Mouse (Mus musculus) splenic B cell, adult 2 months (primary cell): ENCODE measurements around the gene Usp22.

Source experiments
- DNase-seq: peaks from one replicate; pipeline ENCODE4 v3.0.0-alpha.2; 2011; ENCODE audit warnings: low read depth, low spot score
- H3K27me3 ChIP-seq: 2 replicates; pipeline ENCODE4 v1.6.1; 2012; ENCODE audit warnings: mild to moderate bottlenecking, low read length, moderate library complexity, mixed read lengths; ENCODE audit not compliant: control insufficient read depth, poor library complexity, insufficient read depth, severe bottlenecking
- H3K36me3 ChIP-seq: 2 replicates; pipeline ENCODE4 v1.6.1; 2012; ENCODE audit warnings: mild to moderate bottlenecking, low read length, moderate library complexity, mixed read lengths; ENCODE audit not compliant: control insufficient read depth, poor library complexity, insufficient read depth, severe bottlenecking

Usp22 gene

GRCm38 (mm10) chr11:61112323-61112995 is 62.4 kb downstream of the Usp22 start:
- peak; percentile 83 for DNase-seq
- H3K27me3 ChIP-seq: no peaks in the 10 kb centered on the region
- no peaks in the 10 kb centered on the region for H3K36me3 ChIP-seq

- Histone ChIP-seq H3K36me3 (no peaks in the 10 kb centered on the region), H3K27me3 (no peaks in the 10 kb centered on the region)
- DNase-seq: no peak
Measured at GRCm38 (mm10) chr11:61111472-61111871, 63.4 kb downstream of the Usp22 start.

DNA sequence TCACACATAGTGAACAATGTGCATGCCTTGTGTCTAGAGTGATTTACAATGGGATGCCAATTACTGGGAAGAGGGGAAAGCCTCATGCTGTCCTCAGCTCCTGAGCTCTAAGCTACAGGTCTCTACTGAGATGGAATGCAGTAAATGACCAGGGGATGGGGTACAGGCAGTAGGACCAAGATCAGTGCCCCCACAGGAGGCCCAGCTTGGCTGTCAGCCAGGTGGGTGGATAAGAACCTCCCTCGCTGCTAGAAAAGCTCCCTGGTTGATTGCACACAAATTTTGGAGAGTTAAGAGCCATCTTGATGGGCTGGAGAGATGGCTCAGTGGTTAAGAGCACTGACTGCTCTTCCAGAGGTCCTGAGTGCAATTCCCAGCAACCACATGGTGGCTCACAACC is 63.9 kb downstream of the Usp22 start:
- no peaks in the 10 kb centered on the region for H3K27me3 ChIP-seq
- no peak for DNase-seq
- H3K36me3 ChIP-seq: no peaks in the 10 kb centered on the region

DNA sequence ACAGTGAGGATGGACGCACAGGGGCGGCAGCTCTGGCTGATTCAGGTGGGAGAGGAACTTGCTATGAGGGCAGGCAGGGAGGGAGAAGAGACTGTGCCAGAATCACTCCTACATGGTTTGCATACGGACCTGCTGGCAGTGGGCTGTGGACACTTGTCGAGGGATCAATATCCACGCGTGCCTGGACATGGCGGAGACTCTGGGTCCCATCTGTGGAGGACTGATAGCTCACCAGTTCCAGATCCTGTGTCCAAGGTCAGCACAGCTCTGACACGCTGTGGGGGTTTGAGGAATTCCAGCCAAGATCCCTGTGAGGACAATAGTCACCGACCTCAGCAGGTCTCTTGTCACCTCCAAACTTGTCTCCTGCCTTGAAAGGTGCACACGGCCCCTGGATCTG is 64.7 kb downstream of the Usp22 start:
- Histone ChIP-seq H3K27me3 (no peaks in the 10 kb centered on the region), H3K36me3 (no peaks in the 10 kb centered on the region)
- no peak for DNase-seq

GRCm38 (mm10) chr11:61109707-61110106 is 65.1 kb downstream of the Usp22 start:
- Histone ChIP-seq H3K27me3 (no peaks in the 10 kb centered on the region), H3K36me3 (no peaks in the 10 kb centered on the region)
- DNase-seq: peak; percentile 62

DNA sequence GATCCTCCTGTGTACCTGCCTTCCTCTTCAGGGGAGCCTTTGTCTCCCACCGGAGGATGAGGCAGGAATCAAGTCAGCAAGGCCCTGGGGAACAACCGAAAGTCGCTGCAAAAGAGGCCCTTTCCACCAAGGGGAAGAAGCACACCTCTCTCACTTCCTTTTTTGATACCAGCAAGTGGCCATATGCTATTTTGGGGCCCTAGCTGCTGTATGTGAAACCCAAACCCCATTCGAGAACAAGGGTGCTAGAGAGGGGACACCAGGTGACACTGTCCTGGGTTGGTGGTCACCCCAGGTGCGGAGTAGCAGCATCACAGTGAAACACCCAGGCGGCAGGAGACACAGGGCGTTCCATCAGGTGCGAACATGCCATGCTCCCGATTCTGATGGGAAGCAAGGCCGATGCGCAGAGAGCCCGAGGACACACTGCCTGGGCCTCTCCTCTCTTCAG is 65.9 kb downstream of the Usp22 start:
- Histone ChIP-seq H3K27me3 (no peaks in the 10 kb centered on the region), H3K36me3 (no peaks in the 10 kb centered on the region)
- DNase-seq: peak; percentile 84

DNA sequence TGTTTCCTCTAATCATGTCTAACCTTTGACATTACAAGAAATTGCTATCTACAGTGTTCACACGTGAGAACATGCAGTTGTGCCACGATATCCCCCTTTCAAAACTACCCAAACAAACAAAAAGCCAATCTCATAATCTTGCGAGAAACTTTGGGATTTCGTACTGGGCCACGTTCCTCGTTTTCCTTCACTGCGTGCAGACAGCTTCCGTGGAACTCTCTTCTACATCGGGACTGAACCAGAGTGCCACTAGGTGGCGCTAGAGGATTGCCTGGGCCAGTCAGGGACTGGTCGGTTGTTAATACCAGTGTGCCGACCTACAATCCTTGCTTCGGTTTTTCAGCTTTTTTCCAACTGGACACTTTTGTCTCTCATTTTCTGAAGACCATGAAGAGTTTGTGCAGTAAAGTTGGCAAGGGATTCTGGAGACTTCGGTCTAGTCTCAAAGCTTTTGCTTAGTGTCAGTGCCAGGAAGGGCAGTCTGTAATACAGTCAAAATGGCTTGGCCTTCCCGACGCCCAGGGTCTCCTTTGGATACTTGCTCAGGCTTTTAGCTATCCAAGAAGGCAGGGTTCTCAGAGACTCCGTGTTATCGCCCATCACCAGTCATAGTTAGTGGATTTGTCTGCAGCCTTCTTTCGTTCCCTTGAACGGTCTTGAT is 70.5 kb downstream of the Usp22 start:
- DNase-seq: peak; percentile 94
- H3K27me3 ChIP-seq: no peaks in the 10 kb centered on the region
- H3K36me3 ChIP-seq: no peaks in the 10 kb centered on the region

DNA sequence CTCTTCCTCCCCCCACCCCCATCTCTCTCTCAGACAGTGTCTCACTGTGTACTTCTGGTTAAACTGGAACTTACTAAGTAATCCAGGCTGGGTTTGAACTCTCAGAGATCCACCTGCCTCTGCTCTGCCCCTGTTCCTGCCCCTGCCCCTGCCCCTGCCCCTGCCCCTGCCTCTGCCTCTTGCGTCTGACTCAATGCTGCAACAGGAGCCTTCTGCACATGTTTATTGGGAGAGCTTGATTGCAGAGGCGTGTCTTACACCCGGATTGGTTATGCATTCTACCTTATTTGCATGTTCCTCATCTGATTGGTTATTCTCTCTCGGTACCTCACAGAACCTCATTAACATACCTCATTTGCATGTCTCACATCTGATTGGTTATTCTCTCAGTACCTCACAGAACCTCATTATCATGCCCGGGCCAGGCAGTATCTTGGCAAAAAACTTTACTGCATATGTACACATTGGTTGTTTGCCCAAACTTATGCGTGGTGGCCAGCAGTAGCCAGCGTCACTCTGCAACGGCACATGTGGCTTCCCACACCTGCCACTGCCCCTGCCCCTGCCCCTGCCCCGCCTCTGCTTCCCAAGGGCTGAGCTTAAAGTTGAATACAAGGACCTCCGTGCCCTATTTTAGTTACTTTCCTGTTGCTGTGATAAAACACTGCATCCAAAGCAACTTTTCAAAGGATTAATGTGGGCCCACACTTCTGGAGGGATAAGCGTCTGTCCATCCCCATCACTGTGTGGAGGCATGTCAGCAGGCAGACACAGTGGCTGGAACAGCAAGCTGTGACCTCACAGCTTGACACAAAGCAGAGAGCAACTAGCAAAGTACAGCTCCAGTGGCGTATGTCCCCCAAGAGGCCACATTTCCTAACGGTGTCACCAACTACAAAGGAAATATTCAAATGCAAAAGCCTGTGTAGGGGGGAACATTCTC is 72.2 kb downstream of the Usp22 start:
- DNase-seq: no peak
- Histone ChIP-seq H3K36me3 (no peaks in the 10 kb centered on the region), H3K27me3 (no peaks in the 10 kb centered on the region)
